Mouse (Mus musculus): ENCODE results near the gene Sirt3.
"Not testable (repeated sequence)": the region's sequence is repeated elsewhere in the genome, so short reads cannot be mapped to it uniquely, and the experiment has no call there.

Sirt3 gene

GRCm38 (mm10) chr7:140897863-140898262, 15.8 kb upstream of the Sirt3 start:
- no peak for DNase-seq (ENCODE audit: low spot score in 2 of 2)

GRCm38 (mm10) chr7:140894611-140895010, 12.5 kb upstream of the Sirt3 start:
- no peak for DNase-seq (ENCODE audit: low spot score in 2 of 2)

DNA sequence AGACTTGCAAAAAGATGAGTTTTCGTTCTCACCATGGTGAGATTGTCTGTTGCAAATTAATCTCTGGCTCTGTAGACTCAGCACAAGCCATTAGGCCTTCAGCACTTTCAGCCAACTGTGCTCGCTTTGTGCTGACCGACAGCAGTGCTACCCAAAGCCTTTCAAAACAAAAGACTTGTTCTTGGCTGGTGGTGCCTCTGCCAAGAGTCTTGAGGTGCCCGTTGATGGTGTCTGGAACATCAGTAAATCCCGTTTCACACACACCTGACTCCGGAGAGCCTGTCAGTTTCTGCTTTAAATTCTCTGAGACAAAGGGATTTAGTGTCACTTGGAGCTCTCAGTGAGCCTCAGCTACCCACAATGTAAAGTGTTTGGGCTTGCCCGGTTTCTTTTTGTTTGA, 11.9 kb upstream of the Sirt3 start:
- DNase-seq (ENCODE audit: low spot score in 2 of 2): no peak

DNA sequence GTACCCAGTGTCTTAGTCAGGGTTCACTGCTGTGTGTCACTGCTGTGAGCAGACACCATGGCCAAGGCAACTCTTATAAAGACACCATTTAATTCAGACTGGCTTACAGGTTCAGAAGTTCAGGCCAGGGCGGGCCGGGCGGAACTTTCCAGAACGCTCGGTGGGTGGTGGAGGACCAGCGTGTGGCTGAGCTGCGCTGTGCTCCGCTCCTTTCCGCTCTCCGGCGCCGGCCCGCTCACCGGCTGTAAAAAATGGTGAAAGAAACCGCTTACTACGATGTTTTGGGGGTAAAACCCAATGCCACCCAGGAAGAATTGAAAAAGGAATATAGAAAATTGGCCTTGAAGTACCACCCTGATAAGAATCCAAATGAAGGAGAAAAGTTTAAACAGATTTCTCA, 8.5 kb upstream of the Sirt3 start:
- not testable (repeated sequence) for DNase-seq (ENCODE audit: low spot score in 2 of 2)

GRCm38 (mm10) chr7:140882469-140882803, 327 bp upstream of the Sirt3 start:
- no peak for DNase-seq (ENCODE audit: low spot score in 2 of 2)

- no peak for DNase-seq (ENCODE audit: low spot score in 2 of 2)
Observed at GRCm38 (mm10) chr7:140880865-140881515, 1.1 kb downstream of the Sirt3 start.

GRCm38 (mm10) chr7:140880419-140880818, 1.7 kb downstream of the Sirt3 start:
- DNase-seq (ENCODE audit: low spot score in 2 of 2): no peak

DNA sequence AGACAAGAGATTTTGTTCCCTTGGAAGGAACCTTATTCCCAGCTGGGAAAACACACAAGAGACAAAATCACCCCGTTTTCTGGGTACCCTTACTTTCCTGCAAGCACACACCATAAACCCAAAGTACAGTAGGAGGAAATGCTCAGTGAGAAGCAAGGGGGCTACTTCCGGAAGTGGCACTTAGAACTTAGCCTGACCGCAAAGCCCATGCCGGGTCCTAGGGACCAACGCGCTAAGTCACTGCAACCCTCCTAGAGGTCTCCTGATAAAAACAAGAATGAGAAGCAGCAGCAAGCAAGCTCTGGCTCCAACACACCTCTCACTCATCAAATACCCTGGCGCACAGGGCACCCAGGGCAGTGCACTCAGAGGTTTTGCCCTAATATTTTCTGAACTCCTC, 2.8 kb downstream of the Sirt3 start:
- DNase-seq (ENCODE audit: low spot score in 2 of 2): no peak

DNA sequence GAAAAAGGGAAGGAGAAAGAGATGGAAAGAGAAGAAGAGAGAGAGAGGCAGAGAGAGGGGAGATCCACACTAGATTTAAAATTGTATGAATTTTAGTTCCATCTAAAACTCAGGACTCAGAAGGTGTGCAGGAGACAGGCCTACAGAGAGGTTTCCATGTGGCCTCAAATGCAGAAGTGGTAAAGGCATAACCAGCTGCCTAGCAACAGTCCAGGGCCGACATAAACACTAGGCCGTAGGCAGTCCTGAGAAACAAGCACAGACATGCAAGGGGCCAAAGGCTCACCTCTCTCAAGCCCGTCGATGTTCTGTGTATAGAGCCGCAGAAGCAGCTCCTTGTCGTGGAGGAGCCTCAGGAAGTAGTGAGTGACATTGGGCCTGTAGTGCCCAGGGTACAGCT, 4.7 kb downstream of the Sirt3 start:
- DNase-seq (ENCODE audit: low spot score in 2 of 2): no peak

GRCm38 (mm10) chr7:140874224-140874623, 7.9 kb downstream of the Sirt3 start:
- DNase-seq (ENCODE audit: low spot score in 2 of 2): no peak

DNA sequence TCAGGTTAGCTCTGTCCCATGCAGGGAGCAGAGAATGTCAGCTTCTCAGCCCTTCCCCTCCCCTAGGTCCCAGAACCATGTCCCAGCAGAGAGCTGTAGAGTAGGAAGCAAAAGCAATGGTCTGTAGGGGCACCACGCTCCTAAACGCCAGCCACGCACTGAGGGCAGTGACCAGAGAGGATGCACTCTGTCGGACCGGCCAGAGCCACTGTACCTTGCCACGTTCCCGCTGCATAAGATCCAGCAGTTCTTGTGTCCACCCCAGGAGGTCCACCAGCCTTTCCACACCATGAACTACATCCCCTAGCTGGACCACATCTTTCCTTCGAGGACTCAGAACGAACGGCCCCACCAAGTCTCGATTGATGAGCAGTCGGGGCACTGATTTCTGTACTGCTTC, 17.3 kb downstream of the Sirt3 start:
- no peak for DNase-seq (ENCODE audit: low spot score in 2 of 2)

GRCm38 (mm10) chr7:140860728-140861127, 21.4 kb downstream of the Sirt3 start:
- no peak for DNase-seq (ENCODE audit: low spot score in 2 of 2)

GRCm38 (mm10) chr7:140859997-140860396, 22.1 kb downstream of the Sirt3 start:
- no peak for DNase-seq (ENCODE audit: low spot score in 2 of 2)

- no peak for DNase-seq (ENCODE audit: low spot score in 2 of 2)
Observed at GRCm38 (mm10) chr7:140858746-140859145, 23.4 kb downstream of the Sirt3 start.

- no peak for DNase-seq (ENCODE audit: low spot score in 2 of 2)
Observed at GRCm38 (mm10) chr7:140857550-140858505, 24.3 kb downstream of the Sirt3 start, which contains the start of gene Bet1l. Gene Bet1l (minus strand): TSS chr7:140857577.

DNA sequence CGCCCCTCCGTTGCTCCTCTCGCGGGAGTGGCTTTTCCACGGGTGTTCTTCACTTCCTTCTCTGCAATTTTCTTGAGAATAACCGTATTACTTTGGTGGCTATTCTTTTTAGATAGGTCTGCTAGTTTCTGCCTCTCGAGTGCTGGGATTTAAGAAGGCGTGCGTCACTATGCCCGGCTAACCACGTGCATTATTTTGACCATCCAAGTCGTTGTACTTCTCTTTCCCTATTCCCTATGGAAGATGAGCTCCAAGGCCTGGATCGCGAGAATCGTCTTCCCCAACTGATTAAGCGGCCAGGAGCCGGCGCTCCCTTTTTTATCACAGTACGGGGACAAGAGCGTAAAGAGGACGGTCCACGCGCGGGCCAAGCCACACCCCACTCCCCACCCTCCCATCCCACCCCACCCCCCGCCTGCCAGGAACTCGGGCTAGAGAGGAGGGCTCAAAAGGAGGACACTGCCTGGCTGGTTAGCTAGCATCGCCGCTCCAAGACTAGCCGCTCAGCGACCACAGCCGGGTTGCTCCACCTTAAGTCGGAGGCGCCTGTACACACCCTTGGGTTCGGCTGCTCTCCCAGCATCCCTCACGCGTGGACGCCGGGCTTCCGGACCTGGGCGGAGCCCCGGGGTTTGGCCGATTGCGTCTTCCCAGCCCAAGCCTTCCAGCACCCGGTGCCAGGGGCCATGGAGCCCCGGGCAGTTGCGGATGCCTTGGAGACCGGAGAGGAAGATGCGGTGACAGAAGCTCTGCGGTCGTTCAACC, 25.1 kb downstream of the Sirt3 start, which contains the start of gene Ric8a:
TSS of gene Ric8a (plus strand) at position 173 of the 765 bp plus-strand sequence.
- peak; percentile 78 to 85 for DNase-seq (ENCODE audit: low spot score in 2 of 2)

DNA sequence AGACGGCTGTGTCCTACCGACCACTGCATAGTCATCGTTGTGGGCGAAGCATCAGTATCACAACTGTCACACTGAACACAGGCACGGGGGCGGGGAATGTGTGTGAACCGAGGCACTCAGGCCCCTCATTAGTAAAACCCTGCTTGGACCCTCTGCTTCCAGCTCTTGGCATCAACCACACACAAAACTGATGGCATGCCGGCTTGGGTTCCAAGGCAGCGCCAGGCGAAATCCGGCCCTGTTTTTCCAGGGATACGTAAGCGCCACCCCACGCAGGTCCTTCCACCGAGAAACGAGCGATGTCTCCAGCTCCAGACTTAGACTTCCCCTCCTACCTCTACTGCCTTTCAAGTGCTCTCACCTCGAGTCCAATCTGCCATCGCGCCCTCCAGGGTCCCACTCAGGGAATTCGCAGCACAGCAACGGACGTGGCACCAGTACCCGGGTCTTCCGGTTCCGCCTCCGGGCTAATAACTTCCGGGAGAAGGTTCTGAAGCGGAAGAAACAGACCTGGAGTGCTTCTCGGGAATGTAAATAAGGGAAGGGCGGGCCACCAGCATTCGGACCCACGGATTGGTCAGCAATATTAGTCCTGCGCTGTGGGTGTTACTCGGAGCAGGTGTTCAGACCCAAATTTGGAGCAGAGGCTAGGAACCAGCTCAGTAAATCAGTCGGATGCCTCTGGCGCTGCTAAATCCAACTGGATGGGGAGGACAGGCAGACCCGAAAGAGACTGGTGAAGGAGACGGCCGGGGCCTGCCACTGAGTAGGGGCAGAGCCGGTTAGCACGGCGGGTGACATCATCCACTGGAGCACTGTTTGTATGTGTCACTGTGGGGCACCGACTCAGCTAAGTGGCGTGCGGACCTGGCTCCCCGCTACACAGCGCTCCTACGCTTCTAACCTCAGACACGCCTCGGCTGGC, 26.0 kb downstream of the Sirt3 start, which contains the start of gene Gm45785:
TSS of gene Gm45785 (minus strand) at position 472 of the 925 bp plus-strand sequence.
- peak; percentile 52 to 58 for DNase-seq (ENCODE audit: low spot score in 2 of 2)

- DNase-seq (ENCODE audit: low spot score in 2 of 2): no peak
Observed at GRCm38 (mm10) chr7:140855181-140855580, 26.9 kb downstream of the Sirt3 start.

DNA sequence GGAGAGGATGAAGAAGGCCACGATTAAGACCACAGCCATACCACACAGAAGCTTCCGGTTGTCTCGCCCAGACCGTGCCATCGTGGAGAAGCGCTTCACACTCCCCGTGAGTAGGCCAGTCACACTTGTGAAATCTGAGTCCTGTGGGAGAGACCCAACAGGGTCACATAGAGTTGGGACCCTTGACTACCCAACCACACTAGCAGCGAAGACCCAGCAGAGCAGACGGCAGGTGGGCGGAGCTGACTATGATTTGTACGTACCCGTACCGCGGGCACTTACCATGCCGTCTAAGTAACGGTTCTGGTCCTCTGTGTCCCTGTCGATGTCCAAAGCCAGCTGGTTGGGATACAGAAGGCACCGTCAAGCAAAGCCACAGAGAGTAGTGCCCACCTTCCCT, 27.6 kb downstream of the Sirt3 start:
- no peak for DNase-seq (ENCODE audit: low spot score in 2 of 2)

- DNase-seq (ENCODE audit: low spot score in 2 of 2): no peak
Observed at GRCm38 (mm10) chr7:140853386-140853785, 28.7 kb downstream of the Sirt3 start.

GRCm38 (mm10) chr7:140851916-140852315, 30.2 kb downstream of the Sirt3 start:
- DNase-seq (ENCODE audit: low spot score in 2 of 2): no peak
